Mouse (Mus musculus) CD4-positive, CD25-positive, alpha-beta regulatory T cell, adult 2 months (primary cell): Measurements from ENCODE around the gene Ckap2l.

Source experiments
- DNase-seq: peaks from one replicate; pipeline ENCODE4 v3.0.0-alpha.2; 2012; ENCODE audit warnings: low read depth, low spot score

Gene Ckap2l

GRCm38 (mm10) chr2:129263073-129263472 lies 33.9 kb downstream of the Ckap2l start:
- no peak for DNase-seq

- no peak for DNase-seq
These were observed 35.7 kb downstream of the Ckap2l start for GRCm38 (mm10) chr2:129261151-129261794.

- no peak for DNase-seq
These were observed 36.4 kb downstream of the Ckap2l start for GRCm38 (mm10) chr2:129260646-129261045.

GRCm38 (mm10) chr2:129258475-129259211 lies 38.4 kb downstream of the Ckap2l start:
- peak; percentile 90 for DNase-seq

GRCm38 (mm10) chr2:129258056-129258455 lies 39.0 kb downstream of the Ckap2l start:
- DNase-seq: no peak

GRCm38 (mm10) chr2:129256006-129256405 lies 41.0 kb downstream of the Ckap2l start:
- DNase-seq: no peak

GRCm38 (mm10) chr2:129254076-129254475 lies 42.9 kb downstream of the Ckap2l start:
- no peak for DNase-seq

GRCm38 (mm10) chr2:129253631-129253970 lies 43.4 kb downstream of the Ckap2l start:
- DNase-seq: no peak

- no peak for DNase-seq
These were observed 44.0 kb downstream of the Ckap2l start for GRCm38 (mm10) chr2:129252836-129253630.

- DNase-seq: no peak
These were observed 47.7 kb downstream of the Ckap2l start for GRCm38 (mm10) chr2:129249321-129249720.

GRCm38 (mm10) chr2:129247707-129248121 lies 49.3 kb downstream of the Ckap2l start:
- DNase-seq: no peak

- DNase-seq: no peak
These were observed 50.1 kb downstream of the Ckap2l start for GRCm38 (mm10) chr2:129246924-129247323.

- DNase-seq: no peak
These were observed 50.6 kb downstream of the Ckap2l start for GRCm38 (mm10) chr2:129246436-129246835.

GRCm38 (mm10) chr2:129245618-129246017 lies 51.4 kb downstream of the Ckap2l start:
- DNase-seq: no peak

- no peak for DNase-seq
These were observed 52.4 kb downstream of the Ckap2l start for GRCm38 (mm10) chr2:129244446-129245120.

- DNase-seq: peak; percentile 58
These were observed 53.2 kb downstream of the Ckap2l start for GRCm38 (mm10) chr2:129243786-129244185.

GRCm38 (mm10) chr2:129243005-129243404 lies 54.0 kb downstream of the Ckap2l start:
- no peak for DNase-seq

GRCm38 (mm10) chr2:129241845-129242833 lies 54.9 kb downstream of the Ckap2l start:
- DNase-seq: no peak

GRCm38 (mm10) chr2:129240726-129241432 lies 56.1 kb downstream of the Ckap2l start:
- DNase-seq: no peak

- DNase-seq: no peak
These were observed 60.5 kb downstream of the Ckap2l start for GRCm38 (mm10) chr2:129236526-129236925.
